Mouse (Mus musculus) ES-E14 (cell line): ENCODE data around the gene S100a5.

Experiments used
- HCFC1 ChIP-seq: IDR thresholded peaks from 2 replicates; pipeline ENCODE4 v1.6.1; 2012; ENCODE audit warnings: low read length, inconsistent platforms, borderline replicate concordance; ENCODE audit not compliant: insufficient read depth
- MAFK ChIP-seq: IDR thresholded peaks from 2 replicates; pipeline ENCODE4 v1.6.1; 2014; ENCODE audit warnings: mild to moderate bottlenecking, low read depth, low read length, inconsistent platforms; ENCODE audit not compliant: insufficient read depth
- ZNF384 ChIP-seq: IDR thresholded peaks from 2 replicates; pipeline ENCODE4 v1.6.1; 2012; ENCODE audit warnings: low read depth, low read length, inconsistent platforms

DNA sequence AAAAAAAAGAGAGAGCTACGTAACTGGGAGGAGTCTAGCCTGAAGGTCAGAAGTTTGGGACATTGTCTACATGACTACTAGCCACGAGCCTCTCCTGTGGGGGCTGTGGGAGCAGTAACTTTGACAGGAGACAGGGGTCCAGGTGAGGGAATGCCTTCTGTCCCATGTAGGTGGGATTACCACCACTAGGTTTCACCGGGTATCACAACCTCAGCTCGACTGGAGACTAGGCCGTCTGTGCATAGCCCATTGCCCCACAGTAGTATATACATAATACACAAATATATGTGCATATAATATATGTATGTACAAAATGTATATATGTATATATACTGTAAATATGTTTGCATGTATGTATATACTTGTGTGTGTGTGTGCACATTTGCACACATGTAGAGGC is 27.2 kb upstream of the S100a5 start:
- TF ChIP-seq MAFK, result no peak
- TF ChIP-seq HCFC1, result no peak
- no peak for TF ChIP-seq ZNF384
